Mouse (Mus musculus): ENCODE measurements at regions not wholly inside any gene's neighbourhood (a gene's known extent, or its start where the extent isn't known, plus 50 kb on each side); places are given as distances from the start of the nearest gene placed in this dataset.

- no peaks in the 10 kb centered on the region for H3K27me3 ChIP-seq
- H3K27ac ChIP-seq (replicated peaks): no peak overlapping the region
- WGBS: 0% methylated on average over 1 of the region's 1 CpGs
- H3K4me1 ChIP-seq: no peaks in the 10 kb centered on the region
- no peaks in the 10 kb centered on the region for H3K36me3 ChIP-seq
- H3K4me3 ChIP-seq (replicated peaks): no peak overlapping the region
- no peak overlapping the region for H3K4me2 ChIP-seq (replicated peaks)
- H3K9me3 ChIP-seq (replicated peaks): no peaks in the 10 kb centered on the region
- H3K9ac ChIP-seq: no peak overlapping the region
- ATAC-seq (ENCODE audit: insufficient number of reproducible peaks, low FRiP score, low TSS enrichment, low read depth): no peak
Observed at GRCm38 (mm10) chr14:97559559-97559958, 610.0 kb downstream of the Dach1 start.

DNA sequence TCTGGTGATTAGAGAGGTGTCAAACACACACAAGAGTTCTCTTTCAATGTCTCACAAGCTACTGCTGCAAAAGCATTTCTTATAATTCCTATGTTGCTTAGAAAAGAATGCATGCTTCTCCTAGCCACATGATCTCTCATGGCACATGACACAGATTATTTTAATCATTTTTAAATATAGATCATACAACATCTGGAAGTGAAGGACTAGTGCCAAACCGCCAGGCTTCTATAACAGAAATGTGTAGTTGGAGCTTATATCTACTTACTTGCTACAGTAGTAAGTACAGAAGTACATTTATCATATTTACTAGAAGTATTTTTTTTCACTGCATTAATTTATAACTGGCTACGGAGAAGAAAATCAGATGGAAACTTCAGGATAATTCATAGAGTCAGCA lies 611.3 kb downstream of the Dach1 start:
- no peak for ATAC-seq (ENCODE audit: insufficient number of reproducible peaks, low FRiP score, low TSS enrichment, low read depth)
- 49% methylated on average over 2 of the region's 2 CpGs for WGBS
- no peaks in the 10 kb centered on the region for H3K4me1 ChIP-seq
- no peaks in the 10 kb centered on the region for H3K36me3 ChIP-seq
- H3K9me3 ChIP-seq (replicated peaks): no peaks in the 10 kb centered on the region
- no peak overlapping the region for H3K9ac ChIP-seq
- H3K27ac ChIP-seq (replicated peaks): no peak overlapping the region
- H3K4me2 ChIP-seq (replicated peaks): no peak overlapping the region
- H3K27me3 ChIP-seq: no peaks in the 10 kb centered on the region
- no peak overlapping the region for H3K4me3 ChIP-seq (replicated peaks)

- Histone ChIP-seq H3K4me3 (replicated peaks) (no peak overlapping the region), H3K4me1 (no peaks in the 10 kb centered on the region), H3K4me2 (replicated peaks) (no peak overlapping the region), H3K9me3 (replicated peaks) (no peaks in the 10 kb centered on the region), H3K36me3 (no peaks in the 10 kb centered on the region), H3K9ac (no peak overlapping the region), H3K27me3 (no peaks in the 10 kb centered on the region), H3K27ac (replicated peaks) (no peak overlapping the region)
- whole genome bisulfite sequencing: 70% methylated on average over 1 of the region's 1 CpGs
- ATAC-seq (ENCODE audit: insufficient number of reproducible peaks, low FRiP score, low TSS enrichment, low read depth): no peak
Observed at GRCm38 (mm10) chr14:97557888-97558287, 611.7 kb downstream of the Dach1 start.

GRCm38 (mm10) chr14:97546276-97546675 lies 623.3 kb downstream of the Dach1 start:
- H3K27me3 ChIP-seq: no peaks in the 10 kb centered on the region
- H3K36me3 ChIP-seq: no peaks in the 10 kb centered on the region
- ATAC-seq (ENCODE audit: insufficient number of reproducible peaks, low FRiP score, low TSS enrichment, low read depth): no peak
- H3K4me1 ChIP-seq: no peaks in the 10 kb centered on the region
- H3K9ac ChIP-seq: no peak overlapping the region
- 82% methylated on average over 4 of the region's 4 CpGs for WGBS
- H3K4me3 ChIP-seq (replicated peaks): no peak overlapping the region
- no peak overlapping the region for H3K27ac ChIP-seq (replicated peaks)
- H3K9me3 ChIP-seq (replicated peaks): no peaks in the 10 kb centered on the region
- H3K4me2 ChIP-seq (replicated peaks): no peak overlapping the region

DNA sequence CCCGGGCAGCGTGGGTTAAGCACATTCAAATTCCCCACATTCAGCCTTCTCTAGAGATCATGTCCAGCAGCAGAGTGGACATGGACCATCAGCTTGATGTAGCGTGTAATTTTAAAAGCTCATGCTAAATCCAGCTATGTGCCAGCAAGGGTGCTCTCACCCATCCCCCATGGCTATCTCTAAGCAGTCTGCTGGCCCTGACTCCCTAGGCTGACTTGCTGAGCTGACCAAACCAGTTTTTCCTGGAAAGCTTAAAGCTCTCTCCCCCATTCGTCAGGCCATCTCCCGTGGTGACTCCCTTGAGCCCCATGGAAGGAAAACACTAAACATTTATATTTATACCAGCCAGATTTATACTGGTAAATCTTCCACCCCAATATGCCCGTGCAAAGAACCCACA lies 625.3 kb downstream of the Dach1 start:
- no peak for ATAC-seq (ENCODE audit: insufficient number of reproducible peaks, low FRiP score, low TSS enrichment, low read depth)
- no peak overlapping the region for H3K9ac ChIP-seq
- no peaks in the 10 kb centered on the region for H3K4me1 ChIP-seq
- H3K36me3 ChIP-seq: no peaks in the 10 kb centered on the region
- 49% methylated on average over 6 of the region's 6 CpGs for WGBS
- no peak overlapping the region for H3K4me3 ChIP-seq (replicated peaks)
- H3K27ac ChIP-seq (replicated peaks): no peak overlapping the region
- H3K4me2 ChIP-seq (replicated peaks): no peak overlapping the region
- no peaks in the 10 kb centered on the region for H3K9me3 ChIP-seq (replicated peaks)
- H3K27me3 ChIP-seq: no peaks in the 10 kb centered on the region

DNA sequence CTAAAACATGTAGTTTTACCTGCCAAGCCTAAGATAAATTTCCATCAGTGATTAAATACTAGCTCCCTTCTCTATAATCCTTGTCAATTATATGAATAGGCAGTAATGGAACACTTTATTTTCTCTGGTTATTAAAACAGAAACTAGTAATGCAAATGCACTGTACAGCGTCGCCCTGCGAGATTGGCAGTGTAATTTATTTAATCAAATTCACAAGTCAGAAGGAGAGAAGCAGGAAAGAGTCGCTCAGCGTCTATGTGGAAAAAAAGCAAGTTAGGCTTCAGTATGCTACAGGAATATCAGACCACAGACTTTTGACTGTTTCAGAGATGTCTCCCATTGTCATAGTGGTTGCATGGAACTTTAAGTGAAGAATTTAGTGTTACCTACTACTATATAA lies 632.6 kb downstream of the Dach1 start:
- Histone ChIP-seq H3K4me3 (replicated peaks) (no peak overlapping the region), H3K4me2 (replicated peaks) (no peak overlapping the region), H3K27me3 (no peaks in the 10 kb centered on the region), H3K9me3 (replicated peaks) (no peaks in the 10 kb centered on the region), H3K4me1 (no peaks in the 10 kb centered on the region), H3K36me3 (no peaks in the 10 kb centered on the region), H3K27ac (replicated peaks) (no peak overlapping the region), H3K9ac (no peak overlapping the region)
- 75% methylated on average over 5 of the region's 5 CpGs for WGBS
- ATAC-seq (ENCODE audit: insufficient number of reproducible peaks, low FRiP score, low TSS enrichment, low read depth): no peak

DNA sequence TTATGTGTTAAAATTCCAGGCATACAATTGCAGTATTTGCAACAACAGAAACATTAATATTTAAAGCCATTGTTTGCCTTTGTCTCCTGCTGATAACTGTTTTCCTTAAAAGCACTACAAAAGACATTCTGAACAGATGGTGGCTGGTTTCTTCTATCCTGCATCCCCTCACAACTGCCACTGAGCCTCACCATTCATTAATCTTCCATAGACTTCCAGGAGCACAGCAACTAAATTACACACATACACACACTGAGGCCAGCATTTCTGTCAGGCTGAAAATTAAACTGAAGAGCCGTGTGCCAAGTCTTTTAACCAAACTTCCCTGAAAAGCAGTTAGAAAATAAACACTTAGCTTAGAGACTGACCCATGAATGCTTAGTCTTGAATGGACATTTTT lies 658.2 kb downstream of the Dach1 start:
- no peaks in the 10 kb centered on the region for H3K36me3 ChIP-seq
- no peaks in the 10 kb centered on the region for H3K27me3 ChIP-seq
- no peak overlapping the region for H3K4me2 ChIP-seq (replicated peaks)
- no peak overlapping the region for H3K4me3 ChIP-seq (replicated peaks)
- no peaks in the 10 kb centered on the region for H3K4me1 ChIP-seq
- H3K9ac ChIP-seq: no peak overlapping the region
- no peak for ATAC-seq (ENCODE audit: insufficient number of reproducible peaks, low FRiP score, low TSS enrichment, low read depth)
- 17% methylated on average over 1 of the region's 1 CpGs for WGBS
- no peak overlapping the region for H3K27ac ChIP-seq (replicated peaks)
- H3K9me3 ChIP-seq (replicated peaks): no peaks in the 10 kb centered on the region

- H3K4me2 ChIP-seq (replicated peaks): no peak overlapping the region
- ATAC-seq (ENCODE audit: insufficient number of reproducible peaks, low FRiP score, low TSS enrichment, low read depth): no peak
- no peaks in the 10 kb centered on the region for H3K9me3 ChIP-seq (replicated peaks)
Observed at GRCm38 (mm10) chr14:97489427-97490347, 679.9 kb downstream of the Dach1 start.

DNA sequence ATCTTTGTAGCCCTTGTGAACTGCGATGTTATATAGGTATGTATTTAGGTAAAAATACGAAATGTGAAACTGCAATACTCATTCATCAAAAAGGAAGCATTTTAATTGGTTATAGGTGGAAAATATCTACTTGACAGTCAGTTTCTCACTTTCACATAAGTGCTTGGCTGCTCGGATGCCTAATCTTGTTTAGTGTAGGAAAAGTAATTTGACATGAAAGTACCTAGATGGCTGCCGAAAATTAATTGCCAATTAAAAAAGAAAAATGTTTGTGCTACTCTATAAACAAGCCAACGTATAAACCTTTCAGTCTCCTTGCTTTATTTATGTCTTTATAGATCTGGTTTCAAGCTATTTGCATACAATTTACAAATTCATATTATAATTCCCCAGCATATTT lies 691.3 kb downstream of the Dach1 start:
- H3K4me2 ChIP-seq (replicated peaks): no peak overlapping the region
- no peaks in the 10 kb centered on the region for H3K4me1 ChIP-seq
- WGBS: 74% methylated on average over 5 of the region's 5 CpGs
- H3K36me3 ChIP-seq: no peaks in the 10 kb centered on the region
- no peak overlapping the region for H3K4me3 ChIP-seq (replicated peaks)
- H3K27ac ChIP-seq (replicated peaks): no peak overlapping the region
- H3K27me3 ChIP-seq: no peaks in the 10 kb centered on the region
- H3K9ac ChIP-seq: no peak overlapping the region
- no peak for ATAC-seq (ENCODE audit: insufficient number of reproducible peaks, low FRiP score, low TSS enrichment, low read depth)
- H3K9me3 ChIP-seq (replicated peaks): no peaks in the 10 kb centered on the region

More at GRCm38 (mm10) chr14:97489427-97490347, 679.9 kb downstream of the Dach1 start:
- WGBS: 84% methylated on average over 10 of the region's 10 CpGs
- Histone ChIP-seq H3K27ac (replicated peaks) (no peak overlapping the region), H3K9ac (no peak overlapping the region), H3K27me3 (no peaks in the 10 kb centered on the region), H3K4me1 (no peaks in the 10 kb centered on the region), H3K4me3 (replicated peaks) (no peak overlapping the region), H3K36me3 (no peaks in the 10 kb centered on the region)

DNA sequence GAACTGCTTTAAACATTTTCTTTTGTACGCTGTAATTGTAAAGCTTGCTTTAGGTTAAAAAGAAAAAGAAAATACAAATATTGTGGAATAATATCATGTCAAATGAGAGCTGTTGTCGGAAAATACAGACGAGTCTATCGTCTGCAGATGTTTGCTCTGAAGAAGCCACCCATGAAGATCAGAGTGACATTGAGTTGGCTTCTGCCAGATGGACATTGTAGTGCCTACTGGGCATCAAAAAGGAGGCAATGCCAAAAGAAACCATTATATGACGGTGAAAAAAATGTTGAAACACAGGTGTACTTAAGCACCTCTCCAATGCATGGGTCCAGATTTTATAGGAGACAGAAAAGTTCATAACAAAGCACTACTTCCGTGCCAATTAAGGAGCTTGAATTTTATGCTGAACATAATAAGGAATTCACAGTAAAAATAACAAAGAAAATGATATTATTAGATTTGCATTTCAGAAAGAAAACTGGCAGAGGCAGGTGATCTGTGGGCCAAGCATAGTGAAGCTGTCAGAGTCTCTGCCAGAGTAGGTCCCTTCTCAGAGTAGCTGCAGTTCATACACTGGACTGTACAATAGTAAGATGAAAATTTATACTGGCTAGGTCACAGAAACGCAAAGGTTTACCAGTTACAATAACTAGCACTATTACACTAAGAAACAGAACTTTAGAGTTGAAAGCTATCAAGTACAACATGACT lies 718.9 kb downstream of the Dach1 start:
- Histone ChIP-seq H3K27me3 (no peaks in the 10 kb centered on the region), H3K27ac (replicated peaks) (no peak overlapping the region), H3K4me3 (replicated peaks) (no peak overlapping the region), H3K9ac (no peak overlapping the region), H3K9me3 (replicated peaks) (no peaks in the 10 kb centered on the region), H3K4me2 (replicated peaks) (no peak overlapping the region), H3K36me3 (no peaks in the 10 kb centered on the region), H3K4me1 (no peaks in the 10 kb centered on the region)
- 74% methylated on average over 7 of the region's 7 CpGs for WGBS
- no peak for ATAC-seq (ENCODE audit: insufficient number of reproducible peaks, low FRiP score, low TSS enrichment, low read depth)

- no peak for ATAC-seq (ENCODE audit: insufficient number of reproducible peaks, low FRiP score, low TSS enrichment, low read depth)
- Histone ChIP-seq H3K36me3 (no peaks in the 10 kb centered on the region), H3K4me3 (replicated peaks) (no peak overlapping the region), H3K4me1 (no peaks in the 10 kb centered on the region), H3K4me2 (replicated peaks) (no peak overlapping the region), H3K9ac (no peak overlapping the region), H3K27me3 (no peaks in the 10 kb centered on the region), H3K27ac (replicated peaks) (no peak overlapping the region), H3K9me3 (replicated peaks) (no peaks in the 10 kb centered on the region)
- WGBS: 65% methylated on average over 2 of the region's 2 CpGs
Observed at GRCm38 (mm10) chr14:97448617-97449016, 720.9 kb downstream of the Dach1 start.

All from embryonic facial prominence, embryonic 15.5 days (tissue).